Mouse (Mus musculus): ENCODE measurements at regions not wholly inside any gene's neighbourhood (a gene's known extent, or its start where the extent isn't known, plus 50 kb on each side); places are given as distances from the start of the nearest gene placed in this dataset.

DNA sequence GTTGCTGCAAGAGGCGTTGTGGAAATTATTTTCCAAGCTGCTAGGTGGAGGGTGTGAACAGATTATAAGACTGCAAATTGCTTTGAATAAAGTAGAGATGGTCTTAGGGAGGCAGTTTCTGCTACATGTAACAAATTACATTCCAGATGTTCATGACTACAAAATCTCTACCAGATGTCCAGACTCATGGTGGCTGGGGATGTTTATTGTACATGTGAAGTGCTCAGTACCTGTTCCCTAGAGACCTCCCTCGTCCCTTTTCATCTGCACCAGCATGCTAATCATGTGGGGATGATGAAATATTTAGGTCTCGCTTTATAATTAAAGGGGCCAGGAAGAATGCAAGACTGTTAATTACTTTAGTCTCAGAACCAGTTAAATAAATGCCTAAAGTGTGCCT is 136.5 kb downstream of the Cemip2 start:
- no peak for TF ChIP-seq CTCF (IDR thresholded peaks at IDR 0.05; ENCODE audit: low read depth, low read length)
- no peak for TF ChIP-seq TAL1 (conservative IDR thresholded peaks at IDR 0.05; ENCODE audit: low read depth, low read length)
- no peak for TF ChIP-seq GATA1 (IDR thresholded peaks at IDR 0.05; ENCODE audit: borderline replicate concordance, low read length)
- TF ChIP-seq POLR2AphosphoS5 (IDR thresholded peaks at IDR 0.05; ENCODE audit: insufficient replicate concordance, low read depth, low read length), result no peak

Data from G1E (cell line).